Mouse (Mus musculus) neural tube, embryonic 13.5 days (tissue): ENCODE results near the gene Edaradd. TPM values are rescaled to one million over a fixed set of nuclear protein-coding genes. Genes with fewer than 3 reads are reported as not detected.

Experiments
- ATAC-seq: fragments of 200-750 bp; cut with Nextera tagmentation; 2 replicates; pipeline ENCODE4 v1.8.0; 2017; ENCODE audit warnings: low read depth, mild to moderate bottlenecking, moderate TSS enrichment, moderate library complexity
- H3K27ac ChIP-seq: fragments of 300-500 bp; sonication (generic); replicated peaks from 2 replicates; pipeline ENCODE4 v1.5.1; 2015; ENCODE audit warnings: moderate library complexity, mild to moderate bottlenecking, inconsistent platforms
- H3K27me3 ChIP-seq: fragments of 300-500 bp; sonication (generic); 2 replicates; pipeline ENCODE4 v1.6.1; 2015; ENCODE audit warnings: mild to moderate bottlenecking, inconsistent platforms
- H3K36me3 ChIP-seq: fragments of 300-500 bp; sonication (generic); 2 replicates; pipeline ENCODE4 v1.6.1; 2015; ENCODE audit warnings: mild to moderate bottlenecking, inconsistent platforms
- H3K4me1 ChIP-seq: fragments of 300-500 bp; sonication (generic); replicated peaks from 2 replicates; pipeline ENCODE4 v1.6.1; 2015; ENCODE audit warnings: inconsistent platforms
- H3K4me2 ChIP-seq: fragments of 300-500 bp; sonication (generic); 2 replicates; pipeline ENCODE4 v1.6.1; 2015; ENCODE audit warnings: inconsistent platforms, mild to moderate bottlenecking, moderate library complexity
- H3K4me3 ChIP-seq: fragments of 300-500 bp; sonication (generic); 2 replicates; pipeline ENCODE4 v1.5.1; 2015; ENCODE audit warnings: mild to moderate bottlenecking, inconsistent platforms
- H3K9ac ChIP-seq: fragments of 300-500 bp; sonication (generic); 2 replicates; pipeline ENCODE4 v1.6.1; 2015; ENCODE audit warnings: moderate library complexity, mild to moderate bottlenecking, inconsistent platforms
- H3K9me3 ChIP-seq: fragments of 300-500 bp; sonication (generic); 2 replicates; pipeline ENCODE4 v1.6.1; 2016; ENCODE audit warnings: inconsistent platforms
- WGBS: fragments of 180-500 bp; shearing (Covaris S2); methylation state at CpG from one replicate; pipeline ENCODE4 v1.1.7; 2015; 5-methylcytosine and 5-hydroxymethylcytosine counted together
- polyA plus RNA-seq: library from polyadenylated mRNA; unstranded; fragments of >200 nt; fragmentation: Nextera tagmentation; extraction: Ambion mirVana; gene quantifications from 2 replicates; pipeline ENCODE4 v1.2.1, GENCODE M21; 2015

Gene Edaradd
- polyA plus RNA-seq, 1 experiment from 2014 or later: 1.0 TPM

GRCm38 (mm10) chr13:12543246-12543645 lies 23.0 kb upstream of the Edaradd start:
- H3K27me3 ChIP-seq: peaks cover 6% of the 10 kb centered on the region; the same call in 1 of the 2 replicates
- H3K4me3 ChIP-seq: no peak overlapping the region
- no peak overlapping the region for H3K27ac ChIP-seq
- no peaks in the 10 kb centered on the region for H3K36me3 ChIP-seq
- 82% methylated on average over 5 of the region's 5 CpGs for WGBS
- peaks cover 18% of the 10 kb centered on the region for H3K4me1 ChIP-seq
- H3K9ac ChIP-seq: no peak overlapping the region
- no peaks in the 10 kb centered on the region for H3K9me3 ChIP-seq
- ATAC-seq: no peak
- no peak overlapping the region for H3K4me2 ChIP-seq

- Histone ChIP-seq H3K4me2 (peak overlapping the region; percentile 40), H3K36me3 (no peaks in the 10 kb centered on the region), H3K4me1 (peaks cover 18% of the 10 kb centered on the region), H3K27ac (no peak overlapping the region), H3K27me3 (peaks cover 6% of the 10 kb centered on the region; the same call in 1 of the 2 replicates), H3K9me3 (no peaks in the 10 kb centered on the region), H3K9ac (no peak overlapping the region), H3K4me3 (0 out of 2 replicates have a peak overlapping the region, but pooled peaks have one; percentile 5)
- ATAC-seq: 0 out of 2 replicates have a peak, but pooled peaks have one; percentile 51
- WGBS: 13% methylated on average over 23 of the region's 23 CpGs
Observed at GRCm38 (mm10) chr13:12542006-12542981, 22.1 kb upstream of the Edaradd start.

GRCm38 (mm10) chr13:12540119-12540518 lies 19.9 kb upstream of the Edaradd start:
- Histone ChIP-seq H3K4me1 (peaks cover 18% of the 10 kb centered on the region), H3K9ac (no peak overlapping the region), H3K9me3 (no peaks in the 10 kb centered on the region), H3K27me3 (peaks cover 6% of the 10 kb centered on the region; the same call in 1 of the 2 replicates), H3K4me3 (no peak overlapping the region), H3K36me3 (no peaks in the 10 kb centered on the region), H3K27ac (no peak overlapping the region), H3K4me2 (peak overlapping the region; percentile 41)
- WGBS: 67% methylated on average over 13 of the region's 13 CpGs
- ATAC-seq: no peak

- ATAC-seq: peak; percentile 44; the same call in 1 of the 2 replicates
- Histone ChIP-seq H3K9ac (no peak overlapping the region), H3K9me3 (no peaks in the 10 kb centered on the region), H3K27ac (no peak overlapping the region), H3K4me3 (no peak overlapping the region), H3K36me3 (no peaks in the 10 kb centered on the region), H3K27me3 (peaks cover 6% of the 10 kb centered on the region; the same call in 1 of the 2 replicates), H3K4me2 (peak overlapping the region; percentile 41), H3K4me1 (peaks cover 18% of the 10 kb centered on the region)
- WGBS: 17% methylated on average over 11 of the region's 11 CpGs
Observed at GRCm38 (mm10) chr13:12539716-12540115, 19.5 kb upstream of the Edaradd start.

- 77% methylated on average over 6 of the region's 6 CpGs for WGBS
Observed at GRCm38 (mm10) chr13:12537971-12538370, 17.7 kb upstream of the Edaradd start.

GRCm38 (mm10) chr13:12534628-12535027 lies 14.4 kb upstream of the Edaradd start:
- Histone ChIP-seq H3K4me2 (no peak overlapping the region), H3K9ac (no peak overlapping the region), H3K4me3 (no peak overlapping the region), H3K4me1 (peaks cover 3% of the 10 kb centered on the region), H3K27me3 (no peaks in the 10 kb centered on the region), H3K36me3 (no peaks in the 10 kb centered on the region), H3K9me3 (no peaks in the 10 kb centered on the region), H3K27ac (no peak overlapping the region)
- no peak for ATAC-seq
- 94% methylated on average over 3 of the region's 3 CpGs for WGBS

More at GRCm38 (mm10) chr13:12537971-12538370, 17.7 kb upstream of the Edaradd start:
- ATAC-seq: no peak
- H3K27ac ChIP-seq: no peak overlapping the region
- H3K4me1 ChIP-seq: peaks cover 18% of the 10 kb centered on the region
- no peak overlapping the region for H3K4me2 ChIP-seq
- peaks cover 6% of the 10 kb centered on the region; the same call in 1 of the 2 replicates for H3K27me3 ChIP-seq
- no peaks in the 10 kb centered on the region for H3K36me3 ChIP-seq
- no peaks in the 10 kb centered on the region for H3K9me3 ChIP-seq
- H3K9ac ChIP-seq: no peak overlapping the region
- no peak overlapping the region for H3K4me3 ChIP-seq

- ATAC-seq: no peak
- peaks cover 5% of the 10 kb centered on the region for H3K27me3 ChIP-seq
- H3K4me2 ChIP-seq: no peak overlapping the region
- H3K9ac ChIP-seq: no peak overlapping the region
- WGBS: 92% methylated on average over 4 of the region's 4 CpGs
- no peak overlapping the region for H3K27ac ChIP-seq
- H3K4me3 ChIP-seq: no peak overlapping the region
- H3K9me3 ChIP-seq: no peaks in the 10 kb centered on the region
- H3K4me1 ChIP-seq: no peaks in the 10 kb centered on the region
- H3K36me3 ChIP-seq: no peaks in the 10 kb centered on the region
Observed at GRCm38 (mm10) chr13:12525678-12526077, 5.4 kb upstream of the Edaradd start.

GRCm38 (mm10) chr13:12522346-12522745 lies 2.1 kb upstream of the Edaradd start:
- no peaks in the 10 kb centered on the region for H3K36me3 ChIP-seq
- no peak overlapping the region for H3K9ac ChIP-seq
- no peak overlapping the region for H3K27ac ChIP-seq
- H3K4me2 ChIP-seq: no peak overlapping the region
- H3K27me3 ChIP-seq: peaks cover 20% of the 10 kb centered on the region
- no peak overlapping the region for H3K4me3 ChIP-seq
- no peaks in the 10 kb centered on the region for H3K9me3 ChIP-seq
- no peak for ATAC-seq
- H3K4me1 ChIP-seq: no peaks in the 10 kb centered on the region; the same call in none of the 2 replicates

- H3K9ac ChIP-seq: peak overlapping the region; percentile 73
- H3K27me3 ChIP-seq: peaks cover 20% of the 10 kb centered on the region
- H3K36me3 ChIP-seq: no peaks in the 10 kb centered on the region
- H3K27ac ChIP-seq: no peak overlapping the region
- no peaks in the 10 kb centered on the region for H3K9me3 ChIP-seq
- peak overlapping the region; percentile 98 for H3K4me2 ChIP-seq
- whole genome bisulfite sequencing: 4% methylated on average over 18 of the region's 18 CpGs
- ATAC-seq: peak; percentile 62; the same call in 1 of the 2 replicates
- no peaks in the 10 kb centered on the region; the same call in none of the 2 replicates for H3K4me1 ChIP-seq
- peak overlapping the region; percentile 57 for H3K4me3 ChIP-seq
Observed at GRCm38 (mm10) chr13:12519371-12519770, 867 bp downstream of the Edaradd start.

GRCm38 (mm10) chr13:12511189-12511965 lies 8.9 kb downstream of the Edaradd start:
- H3K27ac ChIP-seq: no peak overlapping the region
- H3K9ac ChIP-seq: no peak overlapping the region
- H3K4me2 ChIP-seq: no peak overlapping the region
- 76% methylated on average over 9 of the region's 9 CpGs for WGBS
- H3K4me1 ChIP-seq: no peaks in the 10 kb centered on the region
- H3K27me3 ChIP-seq: no peaks in the 10 kb centered on the region
- H3K9me3 ChIP-seq: no peaks in the 10 kb centered on the region
- H3K4me3 ChIP-seq: no peak overlapping the region
- no peaks in the 10 kb centered on the region for H3K36me3 ChIP-seq
- ATAC-seq: no peak

- WGBS: 94% methylated on average over 6 of the region's 6 CpGs
Observed at GRCm38 (mm10) chr13:12510032-12510431, 10.2 kb downstream of the Edaradd start.

GRCm38 (mm10) chr13:12507426-12507825 lies 12.8 kb downstream of the Edaradd start:
- H3K4me1 ChIP-seq: peaks cover 9% of the 10 kb centered on the region
- no peak overlapping the region for H3K27ac ChIP-seq
- H3K4me3 ChIP-seq: no peak overlapping the region
- no peak for ATAC-seq
- H3K9ac ChIP-seq: no peak overlapping the region
- H3K36me3 ChIP-seq: no peaks in the 10 kb centered on the region
- 88% methylated on average over 6 of the region's 6 CpGs for WGBS
- H3K4me2 ChIP-seq: no peak overlapping the region
- no peaks in the 10 kb centered on the region for H3K27me3 ChIP-seq
- H3K9me3 ChIP-seq: no peaks in the 10 kb centered on the region

More at GRCm38 (mm10) chr13:12510032-12510431, 10.2 kb downstream of the Edaradd start:
- no peak overlapping the region for H3K4me3 ChIP-seq
- no peak overlapping the region for H3K27ac ChIP-seq
- H3K4me2 ChIP-seq: no peak overlapping the region
- no peaks in the 10 kb centered on the region for H3K36me3 ChIP-seq
- ATAC-seq: no peak
- H3K4me1 ChIP-seq: no peaks in the 10 kb centered on the region
- no peaks in the 10 kb centered on the region for H3K27me3 ChIP-seq
- no peaks in the 10 kb centered on the region for H3K9me3 ChIP-seq
- H3K9ac ChIP-seq: no peak overlapping the region
